Mouse (Mus musculus) spleen, adult 18-20 months (tissue): Measurements from ENCODE around the gene Pagr1b.

ENCODE experiments used
- DNase-seq, 2 experiments: peaks; one replicate each; pipeline ENCODE4 v3.0.0; 2022; ENCODE audit warnings: mixed read lengths in 2 of 2

The Pagr1b gene

GRCm38 (mm10) chr7:127016481-127016485, at the start of gene Pagr1b:
Pagr1b (minus strand) TSS chr7:127016484.
- no peak for DNase-seq

DNA sequence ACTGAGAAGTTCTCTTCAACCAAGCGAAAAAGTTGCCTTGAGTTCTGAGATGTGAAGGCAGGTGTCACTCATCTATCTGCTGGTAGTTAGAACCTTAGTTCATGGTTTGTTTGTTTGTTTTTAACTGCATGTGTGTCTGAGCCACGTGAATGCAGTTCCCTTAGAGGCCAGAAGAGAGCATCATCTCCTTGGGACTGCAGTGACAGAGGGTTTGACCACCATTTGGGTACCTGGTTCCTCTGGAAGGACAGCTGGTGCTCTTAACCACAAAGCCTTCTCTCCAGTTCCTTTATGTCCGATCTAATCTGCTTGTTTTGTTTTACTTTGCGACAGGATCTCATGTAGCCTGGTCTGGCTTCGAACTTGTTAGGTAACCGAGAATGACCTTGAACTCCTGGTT, 49.3 kb upstream of the Pagr1b start:
- no peak for DNase-seq

GRCm38 (mm10) chr7:127055026-127055585, 38.8 kb upstream of the Pagr1b start:
- no peak for DNase-seq

- peak; percentile 76 to 87 for DNase-seq
These were observed 25.8 kb upstream of the Pagr1b start, which contains the start of gene Kif22 for GRCm38 (mm10) chr7:127041851-127042672. Kif22 (minus strand) TSS chr7:127042471.

DNA sequence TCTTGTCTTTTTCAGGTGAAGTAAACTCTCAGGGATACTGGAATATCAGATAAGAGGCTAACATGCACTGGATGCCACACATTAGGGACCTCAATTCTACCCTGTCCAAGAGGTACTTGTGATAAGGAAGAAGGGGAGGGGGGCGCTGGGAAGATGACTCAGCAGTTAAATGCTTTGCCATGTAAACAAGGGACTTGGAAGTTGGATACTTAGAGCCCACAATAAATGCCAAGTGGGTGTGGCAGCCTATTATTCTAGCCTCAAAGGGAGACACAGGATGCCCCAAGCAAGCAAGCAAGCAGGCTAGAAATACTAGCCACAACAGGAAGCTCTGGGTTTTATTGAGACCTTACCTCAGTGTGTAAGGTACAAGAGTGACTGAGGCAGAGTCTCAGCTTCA, 15.0 kb upstream of the Pagr1b start:
- no peak for DNase-seq

GRCm38 (mm10) chr7:127030172-127030571, 13.9 kb upstream of the Pagr1b start:
- DNase-seq: no peak

DNA sequence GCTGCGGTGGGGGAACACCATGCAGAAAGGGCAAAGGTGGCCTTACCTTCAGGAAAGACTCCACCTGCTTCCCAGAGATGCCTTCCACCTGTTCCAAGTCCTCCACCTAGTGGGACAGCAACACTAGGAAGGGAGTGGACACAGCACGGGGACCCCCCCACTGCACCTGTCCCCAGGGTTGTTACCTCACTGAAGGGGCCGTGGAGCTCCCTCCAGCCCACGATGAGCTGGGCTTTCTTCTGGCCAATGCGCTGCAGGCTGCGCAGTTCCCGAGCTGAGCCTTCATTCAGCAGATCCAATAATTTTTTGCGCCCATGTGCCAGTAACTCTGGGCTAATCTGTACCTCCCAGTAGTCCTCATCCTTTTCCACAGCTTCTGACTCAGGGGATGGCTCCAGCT, 11.6 kb upstream of the Pagr1b start:
- DNase-seq: peak in 1 of 2 experiments; percentile 30

DNA sequence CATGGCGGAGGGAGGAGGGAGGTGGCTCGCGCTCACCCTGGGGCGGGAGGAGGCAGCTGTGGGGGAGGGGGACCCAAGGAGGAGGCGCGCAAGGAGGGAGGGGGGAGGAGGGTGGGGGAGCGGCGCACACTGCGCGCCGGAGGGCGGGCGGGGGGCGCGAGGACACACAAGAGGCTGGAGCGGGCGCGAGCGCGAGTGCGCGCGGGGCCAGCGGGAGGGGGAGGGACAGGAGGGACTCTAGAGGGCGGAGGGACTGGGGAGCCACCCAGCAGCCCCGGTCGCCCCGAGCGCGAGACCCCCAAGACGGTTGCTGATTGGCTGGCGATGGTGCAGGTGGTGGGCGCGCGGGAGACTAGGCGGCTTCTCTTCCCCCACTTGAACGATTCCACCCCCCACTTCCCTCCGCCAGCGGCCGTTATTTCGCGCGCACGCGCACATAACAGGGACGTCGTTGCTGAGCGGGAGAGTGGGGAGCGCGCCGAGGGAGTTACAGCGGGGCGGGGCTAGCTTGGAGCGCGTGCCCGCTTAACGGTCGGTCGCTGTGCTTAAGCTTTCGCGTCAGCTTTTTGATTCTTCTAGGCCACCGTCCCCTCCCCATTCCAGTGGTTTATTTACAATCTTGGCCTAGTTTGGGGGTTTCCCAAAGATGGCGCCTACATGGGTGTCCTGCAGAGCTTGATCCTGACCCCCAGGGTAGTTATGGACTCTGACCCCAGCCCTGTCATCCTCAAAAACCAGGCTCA, 10.9 kb upstream of the Pagr1b start, which contains the start of gene Maz:
Gene Maz, minus strand, starts transcription at position 54 of the 743 bp plus-strand sequence.
- peak; percentile 98 to 99 for DNase-seq

GRCm38 (mm10) chr7:127026616-127026983, 10.3 kb upstream of the Pagr1b start:
- peak; percentile 76 for DNase-seq

GRCm38 (mm10) chr7:127026161-127026600, 9.9 kb upstream of the Pagr1b start:
- DNase-seq: peak; percentile 63 to 69

DNA sequence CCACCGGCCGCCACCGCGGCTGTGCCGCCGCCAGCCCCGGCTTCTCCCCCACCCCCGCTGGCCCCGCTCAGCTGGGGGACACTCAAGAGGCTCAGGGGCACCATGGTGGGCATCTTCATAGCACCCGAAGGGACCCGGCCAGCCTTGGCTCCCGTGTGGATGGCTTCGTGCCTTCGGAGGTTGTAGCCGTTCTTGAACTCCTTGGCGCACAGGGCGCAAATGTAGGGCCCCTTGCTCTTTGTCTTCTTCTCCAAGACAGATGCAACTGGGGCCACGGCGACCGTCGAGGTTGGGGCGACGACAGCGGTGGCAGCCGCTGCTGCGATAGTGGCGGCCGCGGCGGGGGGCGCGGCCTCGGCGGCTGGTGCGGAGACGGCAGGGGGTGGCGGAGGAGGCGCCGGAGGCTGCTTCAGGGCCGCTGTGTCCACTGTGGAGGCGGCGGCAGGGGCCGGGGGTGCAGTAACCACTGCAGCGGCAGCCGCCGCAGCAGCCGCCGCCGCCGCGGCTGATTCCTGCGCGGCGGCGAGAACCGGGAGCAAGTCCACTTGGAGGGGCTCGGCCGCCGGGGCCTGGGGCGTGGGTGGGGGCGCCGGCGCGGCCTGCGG, 9.4 kb upstream of the Pagr1b start:
- DNase-seq: peak; percentile 43 to 58

- peak; percentile 71 to 73 for DNase-seq
These were observed 8.7 kb upstream of the Pagr1b start for GRCm38 (mm10) chr7:127024755-127025555.

DNA sequence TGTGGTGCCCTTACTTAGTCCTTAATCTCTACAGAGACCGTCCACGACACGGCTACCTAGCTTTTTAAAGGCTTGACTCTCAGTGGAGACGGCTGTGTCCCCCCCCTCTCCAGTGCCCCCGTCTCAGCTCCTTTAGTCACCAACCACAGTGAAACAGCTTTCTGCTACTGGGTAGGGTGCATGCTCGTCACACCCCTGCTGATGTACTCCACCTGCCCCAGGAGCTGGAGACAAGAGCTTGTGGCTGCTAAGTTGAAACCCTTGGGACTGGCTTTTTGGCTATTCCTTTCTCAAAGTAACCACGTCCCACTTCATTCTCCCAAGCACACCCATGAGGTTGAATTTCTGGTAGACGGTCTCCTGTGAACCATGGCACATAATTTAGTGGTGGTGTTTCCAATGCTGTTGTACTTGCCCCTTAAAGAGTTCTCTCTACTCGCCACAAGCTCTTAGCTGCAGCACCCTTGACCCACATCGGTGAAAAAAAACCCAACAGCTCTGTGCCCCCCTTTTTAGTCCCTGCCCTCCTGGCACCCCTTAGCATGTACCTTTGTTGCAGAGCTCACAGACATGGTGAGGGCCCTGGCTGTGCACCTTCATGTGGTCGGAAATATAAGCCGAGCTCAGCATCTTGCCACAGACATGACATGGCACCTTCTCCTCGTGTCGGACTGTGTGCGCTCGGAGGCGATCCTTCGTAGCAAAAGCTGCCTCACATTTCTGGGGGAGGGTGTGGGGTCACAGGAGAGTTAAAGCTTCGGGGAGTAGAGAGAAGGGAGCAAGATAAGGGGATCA, 7.8 kb upstream of the Pagr1b start:
- no peak for DNase-seq

DNA sequence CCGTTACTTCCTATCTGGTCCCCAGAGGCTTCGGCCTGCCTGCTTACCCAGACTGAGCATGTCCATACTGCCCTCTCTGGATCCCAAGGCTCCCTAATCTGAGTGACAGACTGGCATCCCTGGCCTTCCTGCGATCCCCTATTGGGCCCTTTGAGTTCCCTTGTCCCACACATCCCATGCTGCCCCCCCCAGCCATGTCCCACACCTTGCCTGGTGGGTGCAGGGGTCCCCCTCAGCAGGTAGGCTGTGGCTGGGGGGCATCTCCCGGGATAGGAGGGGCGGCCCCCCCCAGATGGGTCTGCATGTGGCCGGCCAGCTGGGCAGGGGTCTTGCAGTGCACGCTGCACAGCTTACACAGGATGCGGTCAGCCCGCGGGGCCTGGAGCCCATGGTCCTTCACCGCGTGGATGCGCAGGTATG, 7.0 kb upstream of the Pagr1b start:
- DNase-seq: no peak

GRCm38 (mm10) chr7:127022528-127023271, 6.4 kb upstream of the Pagr1b start:
- DNase-seq: no peak

GRCm38 (mm10) chr7:127021563-127022527, 5.6 kb upstream of the Pagr1b start:
- no peak for DNase-seq

DNA sequence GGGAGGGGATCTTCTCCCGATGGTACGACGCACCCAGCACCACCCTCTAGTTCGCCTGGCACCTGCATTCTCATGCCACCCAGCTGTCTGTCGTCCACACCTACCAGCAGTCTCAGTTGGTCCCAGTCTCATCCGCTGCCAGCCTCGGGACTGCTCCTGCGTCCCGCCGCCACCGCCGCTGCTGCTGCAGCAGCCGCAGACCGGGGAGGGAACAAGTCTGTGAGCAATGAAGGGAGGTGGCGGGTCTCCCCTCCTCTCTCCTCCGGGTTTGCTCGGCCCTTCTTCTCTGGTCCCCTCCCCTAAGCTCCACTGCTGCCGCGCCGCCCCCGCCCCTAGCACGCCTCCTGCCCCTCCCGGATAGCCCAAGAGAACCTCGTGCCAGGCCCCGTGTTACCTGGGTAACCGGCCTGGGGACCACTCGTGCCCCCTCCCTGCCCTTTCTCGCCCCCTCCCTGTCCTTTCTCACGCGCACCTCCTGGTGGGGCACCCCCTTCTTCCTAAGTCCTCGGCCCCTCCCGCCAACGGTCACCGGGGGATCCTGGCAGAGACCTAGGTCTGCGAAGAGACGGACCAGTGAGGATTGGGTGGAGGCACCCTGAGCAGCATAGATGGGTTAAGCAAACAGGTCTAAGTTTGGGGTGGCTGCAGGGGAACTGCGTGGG, 4.7 kb upstream of the Pagr1b start, which contains the start of the genes Gm42742 and Prrt2:
Gene Gm42742, minus strand, starts transcription at position 197 of the 662 bp plus-strand sequence.
Gene Prrt2, minus strand, starts transcription at position 311 of the 662 bp plus-strand sequence.
- DNase-seq: no peak

DNA sequence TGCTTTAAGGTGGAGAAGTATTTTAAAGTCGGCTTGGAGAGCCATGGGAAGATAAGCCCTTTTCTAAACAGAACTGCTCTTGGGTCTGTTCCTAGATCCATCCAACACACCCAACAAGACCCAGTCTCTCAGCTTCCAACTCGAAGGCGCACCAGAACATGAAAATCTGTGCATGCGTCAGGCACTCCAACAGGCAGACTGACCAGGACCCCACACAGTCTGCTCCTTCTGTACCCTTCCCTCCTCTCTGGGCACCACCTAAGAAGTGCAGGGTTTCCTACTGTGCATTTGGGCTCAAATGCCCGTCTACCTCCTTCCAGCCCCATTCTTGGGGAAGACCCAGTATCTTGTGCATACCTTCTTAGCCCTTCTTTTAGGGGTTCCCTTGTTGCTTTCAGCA, 4.2 kb upstream of the Pagr1b start:
- no peak for DNase-seq

DNA sequence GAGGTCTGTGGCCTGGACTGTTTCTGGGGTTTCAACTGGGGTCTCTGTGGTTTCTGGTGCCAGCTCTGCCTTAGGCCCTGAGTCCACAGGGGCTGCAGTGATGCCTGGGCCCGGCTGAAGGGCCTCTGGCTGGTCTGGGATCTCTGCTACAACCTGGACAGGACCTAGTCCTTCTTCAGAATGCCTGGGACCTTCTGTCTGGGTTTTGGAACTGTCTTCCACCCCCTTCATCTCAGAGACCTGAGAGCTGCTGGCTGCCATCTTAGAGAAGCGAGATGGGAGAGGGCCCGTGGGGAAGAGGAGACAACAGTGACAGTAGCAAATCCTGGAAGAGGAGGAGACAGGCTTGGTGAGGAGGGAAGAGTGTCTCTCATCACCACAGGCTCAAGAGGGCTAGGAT, 3.7 kb upstream of the Pagr1b start:
- no peak for DNase-seq
